Mouse (Mus musculus) c-Kit-positive CD71-negative TER-119-negative erythroid progenitor cells, embryonic 14.5 days (primary cell): Measurements from ENCODE around the gene 4931422A03Rik.
A peak's percentile ranks its signal among the peaks of the same experiment; 100 is the strongest.
"Not testable (repeated sequence)": the region's sequence is repeated elsewhere in the genome, so short reads cannot be mapped to it uniquely, and the experiment has no call there.

ENCODE experiments used
- DNase-seq: peaks from one replicate; pipeline ENCODE4 v3.0.0-alpha.2; 2013; ENCODE audit warnings: low read depth

The 4931422A03Rik gene

GRCm38 (mm10) chr2:104027458-104028138 lies 563 bp downstream of the 4931422A03Rik start, which contains the start of gene Fbxo3:
Gene Fbxo3, plus strand, starts transcription at chr2:104027721.
- DNase-seq: peak; percentile 69

DNA sequence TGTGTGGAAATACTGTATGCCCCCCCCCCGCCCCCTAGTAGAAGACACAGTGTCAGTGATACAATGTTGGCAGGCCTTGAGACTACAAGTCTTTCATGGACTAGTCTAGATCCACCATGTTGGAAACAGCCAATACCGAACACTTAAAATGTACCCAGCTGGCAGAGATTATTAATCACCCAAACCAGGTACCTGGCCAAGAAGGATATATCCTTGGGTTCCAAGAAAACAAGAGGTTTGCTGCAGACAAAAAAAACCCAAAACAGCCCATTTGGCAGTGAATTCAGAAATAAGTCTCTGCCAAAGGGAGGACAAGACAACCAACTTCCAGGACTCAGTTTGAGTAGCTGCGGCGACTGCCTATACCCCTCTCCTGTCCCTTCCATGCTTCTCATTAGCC lies 3.5 kb downstream of the 4931422A03Rik start:
- no peak for DNase-seq

- no peak for DNase-seq
These were observed 5.1 kb downstream of the 4931422A03Rik start for GRCm38 (mm10) chr2:104023096-104023495.

GRCm38 (mm10) chr2:104008853-104009252 lies 19.3 kb downstream of the 4931422A03Rik start:
- DNase-seq: not testable (repeated sequence)

DNA sequence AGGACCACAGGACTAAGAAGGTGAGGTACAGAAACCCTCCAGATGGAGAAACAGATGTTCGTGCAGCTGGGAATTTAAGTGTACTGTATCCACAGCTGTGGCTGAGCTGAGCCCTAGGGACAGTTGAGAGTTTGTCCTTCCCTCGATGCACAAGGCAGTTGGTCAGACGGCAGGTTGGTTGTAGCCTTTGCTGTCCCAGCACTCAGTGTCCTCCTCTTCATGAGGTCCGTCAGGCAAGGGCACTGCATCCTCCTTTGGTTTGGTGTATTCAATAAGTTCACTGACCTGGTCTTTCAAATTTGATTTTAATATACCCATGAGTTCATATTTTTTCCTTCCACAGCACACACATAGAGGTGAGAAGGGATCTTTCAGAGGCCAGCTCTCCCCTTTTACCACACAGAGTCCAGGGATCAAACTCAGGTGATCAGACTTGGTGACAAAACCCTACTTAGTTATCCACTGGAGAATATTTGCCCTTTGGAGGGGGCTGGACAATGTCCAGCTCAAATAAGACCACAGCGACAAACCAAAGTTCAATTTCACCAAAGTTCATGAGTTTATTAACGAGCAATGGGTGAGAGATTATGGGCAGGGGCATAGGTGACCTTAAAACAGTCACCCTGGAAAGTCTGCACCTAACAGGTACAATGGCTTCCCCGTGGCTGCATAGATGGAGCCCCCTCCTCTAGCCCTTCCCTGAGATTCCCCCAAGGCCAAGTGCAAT lies 20.2 kb downstream of the 4931422A03Rik start:
- DNase-seq: no peak

DNA sequence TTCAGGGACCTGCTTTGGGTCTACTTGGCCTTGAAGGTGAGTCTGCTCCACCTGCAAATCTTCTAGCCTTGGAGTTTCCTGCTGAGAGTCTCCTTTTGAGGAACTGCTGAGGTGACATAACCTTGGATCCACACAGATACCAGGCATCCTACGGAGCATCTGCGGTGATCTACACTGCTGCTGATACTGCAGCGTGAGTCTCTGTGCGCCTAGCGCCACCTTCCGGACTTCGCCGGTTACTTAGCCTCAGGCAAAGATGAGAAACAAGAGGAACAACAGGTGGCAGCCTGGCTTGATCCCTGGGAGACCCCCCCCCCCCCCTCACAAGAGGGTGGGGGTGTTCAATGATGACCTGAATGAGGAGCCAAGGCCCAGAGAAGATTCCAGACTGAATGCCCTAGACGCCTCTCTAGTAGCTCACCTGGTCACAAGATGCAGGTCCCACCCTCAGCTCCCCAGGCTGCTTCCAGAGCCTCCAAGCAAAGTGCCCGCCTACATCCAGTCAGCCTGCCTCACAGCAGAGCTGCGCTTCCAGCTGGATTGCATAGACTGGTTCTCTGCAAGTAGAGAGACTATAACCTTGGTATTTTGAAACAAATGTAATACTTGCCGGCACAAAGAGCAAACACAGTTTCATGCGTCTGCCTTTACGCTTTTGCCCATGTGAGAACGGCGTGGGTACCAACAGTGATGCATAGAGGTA lies 25.3 kb downstream of the 4931422A03Rik start:
- peak; percentile 59 for DNase-seq

- DNase-seq: no peak
These were observed 26.3 kb downstream of the 4931422A03Rik start for GRCm38 (mm10) chr2:104001861-104002260.

- peak; percentile 55 for DNase-seq
These were observed 27.1 kb downstream of the 4931422A03Rik start for GRCm38 (mm10) chr2:104001076-104001475.

DNA sequence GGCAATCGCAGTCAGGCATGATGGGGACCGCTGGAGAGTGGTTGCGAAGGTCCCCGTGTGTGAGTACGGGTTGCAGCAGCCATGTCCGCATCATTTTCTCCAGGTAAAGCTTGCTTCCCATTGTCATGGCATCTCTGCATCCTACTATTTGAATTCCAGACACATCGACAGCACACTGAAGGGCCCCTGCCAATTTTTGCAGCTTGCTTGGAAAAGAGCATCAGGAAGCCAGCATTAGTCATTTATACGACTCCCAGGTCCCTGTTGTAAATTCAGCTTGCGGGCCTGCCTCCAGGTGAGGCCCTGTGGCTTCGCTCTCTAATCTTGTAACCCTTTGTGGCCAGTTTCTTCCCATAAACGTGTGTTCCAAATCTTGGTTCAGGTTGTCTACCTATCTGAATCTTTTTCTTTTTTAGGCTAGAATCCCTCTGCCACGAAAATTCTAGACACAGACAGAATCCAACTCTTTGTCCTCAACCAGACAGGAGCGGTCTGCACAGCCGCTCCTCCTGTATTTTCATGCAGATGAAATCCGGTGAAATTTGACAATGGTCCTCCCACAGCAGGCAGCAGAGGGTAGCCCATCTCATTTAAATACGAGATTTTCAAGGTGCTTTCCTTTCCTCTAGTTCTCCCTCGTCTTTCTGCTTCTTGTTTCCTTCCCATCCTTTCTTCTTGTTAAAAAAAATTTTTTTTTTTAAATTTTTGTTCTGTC lies 35.4 kb downstream of the 4931422A03Rik start:
- DNase-seq: no peak

- DNase-seq: no peak
These were observed 36.0 kb downstream of the 4931422A03Rik start for GRCm38 (mm10) chr2:103992162-103992561.

GRCm38 (mm10) chr2:103991303-103991702 lies 36.9 kb downstream of the 4931422A03Rik start:
- DNase-seq: no peak

- DNase-seq: no peak
These were observed 38.4 kb downstream of the 4931422A03Rik start for GRCm38 (mm10) chr2:103989724-103990123.

GRCm38 (mm10) chr2:103987595-103987994 lies 40.6 kb downstream of the 4931422A03Rik start:
- DNase-seq: not testable (repeated sequence)

DNA sequence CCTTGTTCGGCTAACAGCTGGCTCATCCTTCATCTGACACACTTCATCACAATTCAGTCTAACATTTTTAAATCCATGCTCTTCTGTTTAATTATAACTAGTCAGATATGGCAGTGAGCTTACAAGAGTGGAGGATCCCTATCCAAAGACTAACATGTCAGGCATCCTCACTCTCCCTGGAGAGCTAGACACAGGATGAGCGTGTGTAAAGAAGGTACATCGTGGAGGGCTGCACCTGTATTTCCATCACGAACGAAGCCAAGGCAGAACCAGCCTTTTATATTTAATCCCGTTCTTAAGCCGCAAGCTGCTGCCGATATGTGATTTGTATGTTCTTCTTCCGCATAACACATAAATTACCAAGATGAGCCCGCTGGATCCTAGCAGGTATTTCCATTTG lies 45.0 kb downstream of the 4931422A03Rik start:
- DNase-seq: no peak

DNA sequence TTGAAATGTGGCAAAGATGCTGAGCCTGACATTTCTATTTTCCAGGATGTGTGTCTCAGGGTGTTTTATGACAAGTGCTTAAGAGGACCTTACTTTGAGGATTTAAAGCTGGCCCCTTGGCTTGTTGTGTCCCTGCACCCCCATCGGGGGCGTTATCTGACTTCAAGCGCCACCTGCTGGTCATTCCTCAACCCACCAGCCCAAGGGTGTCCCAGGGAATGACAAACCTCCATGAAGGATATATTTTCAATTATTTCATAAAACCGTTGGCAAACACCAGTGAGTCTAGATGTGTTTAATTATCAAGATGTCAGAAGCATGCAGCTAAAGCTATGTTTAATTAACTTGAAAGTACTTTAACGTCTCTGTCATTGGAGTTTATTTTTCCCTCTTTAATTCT lies 45.9 kb downstream of the 4931422A03Rik start:
- DNase-seq: peak; percentile 72

DNA sequence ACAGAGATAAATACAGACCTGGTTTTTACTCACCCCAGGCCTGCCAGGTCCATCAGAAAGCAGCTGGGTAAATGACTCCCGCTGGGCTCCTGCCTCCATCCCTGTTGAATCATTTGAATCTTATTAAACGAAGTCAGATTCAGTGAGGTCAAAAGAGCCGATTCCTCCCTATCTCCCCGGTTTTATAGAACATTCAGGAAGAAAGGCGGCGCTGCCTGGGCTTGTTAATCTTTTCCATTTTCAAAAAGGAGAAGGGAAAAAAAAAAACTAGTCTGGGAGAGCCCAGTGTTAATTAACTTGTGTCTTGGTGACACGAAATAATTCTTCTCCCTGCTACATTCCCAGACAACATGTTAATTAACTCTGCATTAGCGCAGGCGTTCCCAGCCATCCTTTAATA lies 50.4 kb downstream of the 4931422A03Rik start:
- no peak for DNase-seq

- DNase-seq: no peak
These were observed 50.9 kb downstream of the 4931422A03Rik start for GRCm38 (mm10) chr2:103977216-103977615.

GRCm38 (mm10) chr2:103975904-103976303 lies 52.3 kb downstream of the 4931422A03Rik start:
- no peak for DNase-seq

GRCm38 (mm10) chr2:103971838-103972237 lies 56.3 kb downstream of the 4931422A03Rik start:
- no peak for DNase-seq

DNA sequence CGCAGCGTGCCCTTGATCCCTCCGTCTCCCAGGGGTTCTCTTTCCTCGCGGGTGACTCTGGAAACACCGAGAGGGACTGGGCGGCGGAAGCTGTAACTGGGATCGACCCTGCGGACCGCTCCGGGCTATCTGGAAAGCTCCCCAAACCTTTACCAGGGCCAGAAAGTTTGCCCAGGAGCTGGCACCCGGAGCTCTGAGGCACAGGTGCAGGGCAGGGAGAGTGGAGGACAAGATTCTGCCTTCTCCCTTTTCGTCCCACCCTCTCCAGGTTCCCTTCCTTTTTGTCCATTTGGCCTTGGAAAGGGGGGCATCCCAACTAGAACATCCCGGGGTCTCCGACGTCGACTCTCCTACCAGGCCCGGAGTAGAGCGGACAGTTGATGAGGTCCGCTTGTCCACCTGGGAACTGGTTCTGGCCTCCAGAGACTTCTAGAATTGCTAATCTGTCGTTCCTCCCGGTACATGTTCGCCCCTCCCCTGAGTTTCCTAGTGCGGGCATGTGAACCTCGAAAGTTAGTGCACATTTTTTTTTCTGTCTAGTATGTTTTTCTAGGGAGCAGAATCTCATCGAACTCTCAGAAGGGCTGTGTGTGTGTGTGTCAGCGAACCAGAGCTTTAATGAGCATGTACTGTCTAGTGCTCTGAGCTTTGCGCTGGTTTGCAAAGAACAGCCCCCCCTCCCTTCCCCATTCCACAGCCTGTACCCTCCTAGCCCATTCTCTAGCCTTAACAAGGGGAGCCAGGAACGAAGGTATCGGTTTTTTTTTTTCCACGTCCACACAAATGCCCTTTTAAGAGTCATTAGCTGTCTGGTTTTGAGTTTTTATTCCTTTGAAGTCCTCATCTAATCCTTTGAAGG lies 57.1 kb downstream of the 4931422A03Rik start:
- no peak for DNase-seq
